Mouse (Mus musculus) heart, embryonic 15.5 days (tissue): ENCODE results near the gene Inca1. TPM values are rescaled to one million over a fixed set of nuclear protein-coding genes. Genes with fewer than 3 reads are reported as not detected.

Experiments
- ATAC-seq: fragments of 200-750 bp; cut with Nextera tagmentation; replicated peaks from 2 replicates; pipeline ENCODE4 v1.8.0; 2017; ENCODE audit warnings: low read depth, moderate TSS enrichment; ENCODE audit not compliant: insufficient number of reproducible peaks, insufficient read depth, low FRiP score
- H3K27ac ChIP-seq: fragments of 300-500 bp; sonication (generic); 2 replicates; pipeline ENCODE4 v1.5.1; 2015; ENCODE audit warnings: mild to moderate bottlenecking, inconsistent platforms
- H3K27me3 ChIP-seq: fragments of 300-500 bp; sonication (generic); 2 replicates; pipeline ENCODE4 v1.6.1; 2015; ENCODE audit warnings: inconsistent platforms
- H3K36me3 ChIP-seq: fragments of 300-500 bp; sonication (generic); 2 replicates; pipeline ENCODE4 v1.6.1; 2015; ENCODE audit warnings: mild to moderate bottlenecking, inconsistent platforms
- H3K4me1 ChIP-seq: fragments of 300-500 bp; sonication (generic); replicated peaks from 2 replicates; pipeline ENCODE4 v1.6.1; 2015; ENCODE audit warnings: inconsistent platforms
- H3K4me2 ChIP-seq: fragments of 300-500 bp; sonication (generic); 2 replicates; pipeline ENCODE4 v1.6.1; 2015; ENCODE audit warnings: inconsistent platforms, mild to moderate bottlenecking, moderate library complexity
- H3K4me3 ChIP-seq: fragments of 300-500 bp; sonication (generic); 2 replicates; pipeline ENCODE4 v1.5.1; 2015; ENCODE audit warnings: mild to moderate bottlenecking, inconsistent platforms
- H3K9ac ChIP-seq: fragments of 300-500 bp; sonication (generic); 2 replicates; pipeline ENCODE4 v1.6.1; 2015; ENCODE audit warnings: mild to moderate bottlenecking, inconsistent platforms
- H3K9me3 ChIP-seq: fragments of 300-500 bp; sonication (generic); replicated peaks from 2 replicates; pipeline ENCODE4 v1.6.1; 2016; ENCODE audit warnings: inconsistent platforms
- WGBS: fragments of 180-500 bp; shearing (Covaris S2); methylation state at CpG from one replicate; pipeline ENCODE4 v1.1.7; 2015; ENCODE audit warnings: mixed read lengths; 5-methylcytosine and 5-hydroxymethylcytosine counted together
- polyA plus RNA-seq: library from polyadenylated mRNA; unstranded; fragments of >200 nt; fragmentation: Nextera tagmentation; extraction: Ambion mirVana; gene quantifications from 2 replicates; pipeline ENCODE4 v1.2.1, GENCODE M21; 2015

The Inca1 gene
- polyA plus RNA-seq, 1 experiment from 2014 or later, result 1.4 TPM

DNA sequence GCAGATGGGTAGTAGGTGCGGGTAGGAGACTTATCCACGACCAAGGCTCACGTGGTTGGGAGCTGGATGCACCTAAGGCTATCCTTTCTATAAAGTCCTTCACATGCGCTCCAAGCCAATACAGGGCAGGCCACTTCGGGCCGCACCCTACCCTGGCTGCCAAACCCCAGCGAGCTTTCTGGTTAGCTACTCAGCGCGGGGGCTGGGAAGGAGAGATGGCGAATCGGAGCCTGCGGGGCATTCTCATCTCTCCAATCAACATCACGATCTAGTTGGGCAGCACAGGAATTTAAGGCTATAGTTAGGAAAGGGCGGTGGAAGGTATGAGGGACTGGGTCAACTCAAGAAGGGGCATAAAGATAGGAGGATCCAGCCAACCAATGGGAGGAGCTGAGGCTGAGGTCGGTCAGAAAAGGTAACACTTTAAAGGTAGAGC is 31.6 kb downstream of the Inca1 start:
- under 1% methylated on average over 15 of the region's 15 CpGs for WGBS
- Histone ChIP-seq H3K27me3 (no peaks in the 10 kb centered on the region), H3K4me2 (peak overlapping the region; percentile 68), H3K4me3 (peak overlapping the region; percentile 61), H3K27ac (peak overlapping the region; percentile 97), H3K4me1 (peaks cover 23% of the 10 kb centered on the region), H3K9ac (peak overlapping the region; percentile 49), H3K9me3 (no peaks in the 10 kb centered on the region), H3K36me3 (peaks cover 28% of the 10 kb centered on the region)
- no peak; the same call in 1 of the 2 replicates for ATAC-seq

- Histone ChIP-seq H3K4me2 (peak overlapping the region; percentile 68), H3K36me3 (peaks cover 36% of the 10 kb centered on the region), H3K27me3 (no peaks in the 10 kb centered on the region), H3K27ac (peak overlapping the region; percentile 97), H3K4me1 (peaks cover 26% of the 10 kb centered on the region), H3K9me3 (no peaks in the 10 kb centered on the region), H3K9ac (peak overlapping the region; percentile 49), H3K4me3 (peak overlapping the region; percentile 61)
- WGBS, result 64% methylated on average over 14 of the region's 14 CpGs
- ATAC-seq, result no peak
Measured at GRCm38 (mm10) chr11:70667271-70668150, 32.4 kb downstream of the Inca1 start.

- peaks cover 44% of the 10 kb centered on the region for H3K36me3 ChIP-seq
- no peak overlapping the region for H3K4me2 ChIP-seq
- peaks cover 26% of the 10 kb centered on the region for H3K4me1 ChIP-seq
- H3K9me3 ChIP-seq, result no peaks in the 10 kb centered on the region
- no peaks in the 10 kb centered on the region for H3K27me3 ChIP-seq
- 94% methylated on average over 8 of the region's 8 CpGs for WGBS
- H3K9ac ChIP-seq, result no peak overlapping the region
- H3K27ac ChIP-seq, result no peak overlapping the region
- no peak for ATAC-seq
- no peak overlapping the region for H3K4me3 ChIP-seq
Measured at GRCm38 (mm10) chr11:70666687-70667086, 33.3 kb downstream of the Inca1 start.

GRCm38 (mm10) chr11:70664741-70665140 is 35.2 kb downstream of the Inca1 start:
- H3K4me1 ChIP-seq, result peaks cover 28% of the 10 kb centered on the region
- 93% methylated on average over 9 of the region's 9 CpGs for WGBS
- no peak for ATAC-seq
- no peaks in the 10 kb centered on the region for H3K27me3 ChIP-seq
- H3K27ac ChIP-seq, result no peak overlapping the region
- no peak overlapping the region for H3K9ac ChIP-seq
- H3K4me2 ChIP-seq, result no peak overlapping the region
- no peaks in the 10 kb centered on the region for H3K9me3 ChIP-seq
- peaks cover 56% of the 10 kb centered on the region for H3K36me3 ChIP-seq
- H3K4me3 ChIP-seq, result no peak overlapping the region

- H3K9ac ChIP-seq, result no peak overlapping the region
- WGBS, result 65% methylated on average over 6 of the region's 6 CpGs
- H3K4me2 ChIP-seq, result no peak overlapping the region
- no peak for ATAC-seq
- no peak overlapping the region; the same call in 1 of the 2 replicates for H3K27ac ChIP-seq
- H3K27me3 ChIP-seq, result no peaks in the 10 kb centered on the region
- no peak overlapping the region for H3K4me3 ChIP-seq
- no peaks in the 10 kb centered on the region for H3K9me3 ChIP-seq
- H3K4me1 ChIP-seq, result peaks cover 31% of the 10 kb centered on the region
- peaks cover 56% of the 10 kb centered on the region for H3K36me3 ChIP-seq
Measured at GRCm38 (mm10) chr11:70663957-70664356, 36.0 kb downstream of the Inca1 start.

- no peak for ATAC-seq
- WGBS, result 72% methylated on average over 8 of the region's 8 CpGs
- Histone ChIP-seq H3K36me3 (peaks cover 56% of the 10 kb centered on the region), H3K27me3 (no peaks in the 10 kb centered on the region), H3K4me3 (no peak overlapping the region), H3K4me1 (peaks cover 39% of the 10 kb centered on the region), H3K9ac (no peak overlapping the region), H3K27ac (no peak overlapping the region), H3K4me2 (no peak overlapping the region), H3K9me3 (no peaks in the 10 kb centered on the region)
Measured at GRCm38 (mm10) chr11:70663101-70663500, 36.9 kb downstream of the Inca1 start.

DNA sequence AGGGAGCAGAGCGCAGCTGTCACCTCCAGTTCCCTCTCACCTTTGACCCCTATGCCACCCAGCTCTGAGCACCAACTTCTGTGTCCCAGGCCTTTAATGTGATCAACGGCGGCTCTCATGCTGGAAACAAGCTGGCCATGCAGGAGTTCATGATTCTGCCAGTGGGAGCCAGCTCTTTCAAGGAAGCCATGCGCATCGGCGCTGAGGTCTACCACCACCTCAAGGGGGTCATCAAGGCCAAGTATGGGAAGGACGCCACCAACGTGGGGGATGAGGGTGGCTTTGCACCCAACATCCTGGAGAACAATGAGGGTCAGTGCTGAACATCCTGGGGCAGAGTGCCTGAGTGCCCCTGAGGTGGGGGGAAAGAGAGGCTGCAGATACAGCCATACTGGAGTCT is 39.4 kb downstream of the Inca1 start:
- Histone ChIP-seq H3K27me3 (no peaks in the 10 kb centered on the region), H3K4me1 (peaks cover 49% of the 10 kb centered on the region), H3K9ac (no peak overlapping the region), H3K9me3 (no peaks in the 10 kb centered on the region), H3K4me2 (no peak overlapping the region), H3K4me3 (no peak overlapping the region), H3K36me3 (peaks cover 46% of the 10 kb centered on the region), H3K27ac (no peak overlapping the region)
- 83% methylated on average over 8 of the region's 8 CpGs for WGBS
- no peak for ATAC-seq

DNA sequence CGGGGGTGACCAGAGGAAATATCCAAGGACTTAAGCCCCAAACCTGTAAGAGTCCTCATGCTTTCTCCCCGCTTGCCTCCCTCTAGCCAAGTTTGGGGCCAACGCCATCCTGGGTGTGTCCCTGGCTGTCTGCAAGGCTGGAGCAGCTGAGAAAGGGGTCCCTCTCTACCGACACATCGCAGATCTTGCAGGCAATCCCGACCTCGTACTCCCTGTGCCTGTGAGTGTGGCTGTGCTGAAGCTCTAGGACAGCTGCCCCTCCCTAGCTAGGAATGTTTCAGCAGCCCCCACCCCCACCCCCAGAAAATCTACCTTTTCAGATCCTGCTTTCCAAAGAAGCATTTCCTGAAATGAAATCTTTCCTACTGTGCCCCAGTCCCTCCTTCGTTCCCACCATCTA is 41.0 kb downstream of the Inca1 start:
- Histone ChIP-seq H3K36me3 (peaks cover 30% of the 10 kb centered on the region), H3K27me3 (no peaks in the 10 kb centered on the region), H3K9me3 (no peaks in the 10 kb centered on the region), H3K4me3 (peak overlapping the region; percentile 98), H3K9ac (no peak overlapping the region), H3K4me1 (peaks cover 53% of the 10 kb centered on the region), H3K4me2 (peak overlapping the region; percentile 93), H3K27ac (no peak overlapping the region)
- no peak for ATAC-seq
- WGBS, result 56% methylated on average over 8 of the region's 8 CpGs

DNA sequence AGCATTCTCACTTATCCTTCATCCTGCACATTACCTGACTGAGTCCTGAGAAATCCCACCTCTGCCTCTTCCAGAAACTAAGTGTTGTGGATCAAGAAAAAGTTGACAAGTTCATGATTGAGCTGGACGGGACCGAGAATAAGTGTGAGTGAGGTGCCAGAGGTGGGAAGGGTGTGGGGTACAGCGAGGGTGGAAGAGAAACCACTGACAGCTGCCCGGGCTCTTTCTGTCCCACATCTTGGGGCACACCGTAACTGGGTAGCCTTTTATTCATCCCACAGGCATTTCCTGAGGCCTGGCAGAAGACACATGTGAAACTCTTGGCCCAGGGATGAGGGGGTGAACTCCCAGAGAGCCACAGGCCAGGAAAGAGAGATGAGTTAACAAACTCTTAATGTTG is 41.4 kb downstream of the Inca1 start:
- no peak for ATAC-seq
- no peaks in the 10 kb centered on the region for H3K27me3 ChIP-seq
- peak overlapping the region; percentile 99 for H3K27ac ChIP-seq
- H3K4me2 ChIP-seq, result peak overlapping the region; percentile 93
- WGBS, result 69% methylated on average over 5 of the region's 5 CpGs
- peaks cover 28% of the 10 kb centered on the region for H3K36me3 ChIP-seq
- H3K4me3 ChIP-seq, result peak overlapping the region; percentile 98
- peak overlapping the region; percentile 59 for H3K9ac ChIP-seq
- no peaks in the 10 kb centered on the region for H3K9me3 ChIP-seq
- H3K4me1 ChIP-seq, result peaks cover 53% of the 10 kb centered on the region

GRCm38 (mm10) chr11:70657991-70658390 is 42.0 kb downstream of the Inca1 start:
- H3K4me1 ChIP-seq, result peaks cover 54% of the 10 kb centered on the region
- peak overlapping the region; percentile 99 for H3K27ac ChIP-seq
- H3K27me3 ChIP-seq, result no peaks in the 10 kb centered on the region
- peak overlapping the region; percentile 93 for H3K4me2 ChIP-seq
- WGBS, result 47% methylated on average over 9 of the region's 9 CpGs
- peak overlapping the region; percentile 59 for H3K9ac ChIP-seq
- peaks cover 25% of the 10 kb centered on the region for H3K36me3 ChIP-seq
- peak overlapping the region; percentile 98 for H3K4me3 ChIP-seq
- H3K9me3 ChIP-seq, result no peaks in the 10 kb centered on the region
- ATAC-seq, result no peak

DNA sequence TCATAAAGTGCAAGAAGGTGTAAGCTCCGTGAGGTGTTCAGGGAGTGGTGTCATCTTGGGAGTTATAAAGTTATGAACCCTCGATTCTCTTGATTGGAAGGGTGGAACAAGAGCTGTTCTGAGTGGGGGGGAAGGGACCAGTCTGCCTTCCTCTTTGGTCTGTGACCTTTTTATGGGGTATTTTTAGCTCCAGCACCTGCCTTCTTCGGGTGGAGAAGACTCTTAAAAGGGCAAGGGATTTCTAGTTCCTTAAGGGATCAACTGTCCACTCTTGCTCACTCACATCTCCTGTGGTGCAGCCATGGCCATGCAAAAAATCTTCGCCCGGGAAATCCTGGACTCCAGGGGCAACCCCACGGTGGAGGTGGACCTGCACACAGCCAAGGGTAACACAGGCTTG is 42.4 kb downstream of the Inca1 start:
- no peak for ATAC-seq
- Histone ChIP-seq H3K4me2 (peak overlapping the region; percentile 93), H3K36me3 (peaks cover 25% of the 10 kb centered on the region), H3K4me1 (peaks cover 57% of the 10 kb centered on the region), H3K9ac (peak overlapping the region; percentile 59), H3K27me3 (no peaks in the 10 kb centered on the region), H3K27ac (peak overlapping the region; percentile 99), H3K9me3 (no peaks in the 10 kb centered on the region), H3K4me3 (peak overlapping the region; percentile 98)
- WGBS, result 34% methylated on average over 6 of the region's 6 CpGs

DNA sequence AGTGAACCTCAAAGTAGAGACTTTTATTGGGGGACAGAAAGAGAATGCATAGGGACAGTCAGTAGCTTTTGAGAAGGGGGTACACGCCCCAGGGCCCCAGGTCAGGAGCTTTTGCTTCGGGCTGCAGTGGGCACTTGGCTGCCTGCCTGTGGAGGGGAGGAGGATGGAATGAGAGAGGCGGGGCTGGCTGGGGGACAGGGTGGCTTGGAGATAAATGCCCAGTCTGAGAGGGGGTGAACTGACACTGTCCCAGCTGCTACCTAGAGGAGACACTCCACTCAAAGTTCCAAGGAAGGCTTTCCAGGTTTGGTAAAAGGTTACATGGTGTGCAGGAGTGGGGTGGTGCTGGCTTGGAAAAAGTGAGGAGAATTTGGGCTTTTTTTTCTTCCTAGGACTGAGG is 43.0 kb downstream of the Inca1 start, which contains the start of gene Eno3:
Gene Eno3 (plus strand): TSS at position 239 of the 400 bp plus-strand sequence.
- H3K27ac ChIP-seq, result peak within 1 kb of the TSS; percentile 99
- H3K36me3 ChIP-seq, result peaks cover 25% of the 10 kb centered on the region
- H3K4me2 ChIP-seq, result peak within 1 kb of the TSS; percentile 93
- no peaks in the 10 kb centered on the region for H3K27me3 ChIP-seq
- H3K4me3 ChIP-seq, result peak within 1 kb of the TSS; percentile 98
- peak within 1 kb of the TSS; percentile 100 for H3K9ac ChIP-seq
- WGBS, result 12% methylated on average over 3 of the region's 3 CpGs
- H3K4me1 ChIP-seq, result peaks cover 63% of the 10 kb centered on the region
- ATAC-seq, result peak; percentile 48
- no peaks in the 10 kb centered on the region for H3K9me3 ChIP-seq
